Mouse (Mus musculus): ENCODE data around the gene Slc35f1. TPM values are rescaled to one million over a fixed set of nuclear protein-coding genes. Genes with fewer than 3 reads are reported as not detected.
"Not testable (repeated sequence)": the region's sequence is repeated elsewhere in the genome, so short reads cannot be mapped to it uniquely, and the experiment has no call there.

Slc35f1 gene
- total RNA-seq, 2 experiments from 2014 or later = 46.3 to 46.6 TPM

- H3K27ac ChIP-seq = no peak overlapping the region
- no peak overlapping the region for H3K4me3 ChIP-seq
- DNase-seq (ENCODE audit: extremely low spot score in 1 of 2, low spot score in 2 of 2) = no peak
- intact Hi-C loops (cut with DNase I) = no loop called here
- TF ChIP-seq CTCF (IDR thresholded peaks at IDR 0.05) = no peak
Measured at GRCm38 (mm10) chr10:52877263-52878021, 187.1 kb downstream of the Slc35f1 start.

- intact Hi-C loops (cut with DNase I) = no loop called here
- TF ChIP-seq CTCF (IDR thresholded peaks at IDR 0.05) = no peak
- H3K4me3 ChIP-seq = no peak overlapping the region
- H3K27ac ChIP-seq = no peak overlapping the region
- DNase-seq (ENCODE audit: extremely low spot score in 1 of 2, low spot score in 2 of 2) = no peak
Measured at GRCm38 (mm10) chr10:52878093-52878801, 187.9 kb downstream of the Slc35f1 start.

- intact Hi-C loops (cut with DNase I) = not testable (repeated sequence)
Measured at GRCm38 (mm10) chr10:52896724-52897123, 206.4 kb downstream of the Slc35f1 start.

GRCm38 (mm10) chr10:52904914-52905313, 214.6 kb downstream of the Slc35f1 start:
- intact Hi-C loops (cut with DNase I) = no loop called here
- Histone ChIP-seq H3K4me3 (no peak overlapping the region), H3K27ac (no peak overlapping the region)
- DNase-seq (ENCODE audit: extremely low spot score in 1 of 2, low spot score in 2 of 2) = no peak
- no peak for TF ChIP-seq CTCF (IDR thresholded peaks at IDR 0.05)

More at GRCm38 (mm10) chr10:52896724-52897123, 206.4 kb downstream of the Slc35f1 start:
- not testable (repeated sequence) for H3K27ac ChIP-seq; DNase-seq (ENCODE audit: extremely low spot score in 1 of 2, low spot score in 2 of 2); H3K4me3 ChIP-seq

- intact Hi-C loops (cut with DNase I) = no loop called here
- no peak for TF ChIP-seq CTCF (IDR thresholded peaks at IDR 0.05)
- Histone ChIP-seq H3K27ac (no peak overlapping the region), H3K4me3 (no peak overlapping the region)
- DNase-seq (ENCODE audit: extremely low spot score in 1 of 2, low spot score in 2 of 2) = no peak
Measured at GRCm38 (mm10) chr10:52911762-52912161, 221.4 kb downstream of the Slc35f1 start.

- Histone ChIP-seq H3K4me3 (no peak overlapping the region), H3K27ac (no peak overlapping the region)
- DNase-seq (ENCODE audit: extremely low spot score in 1 of 2, low spot score in 2 of 2) = no peak
- intact Hi-C loops (cut with DNase I) = no loop called here
- TF ChIP-seq CTCF (IDR thresholded peaks at IDR 0.05) = no peak
Measured at GRCm38 (mm10) chr10:52918715-52919114, 228.4 kb downstream of the Slc35f1 start.

GRCm38 (mm10) chr10:52923143-52923542, 232.8 kb downstream of the Slc35f1 start:
- no peak overlapping the region; the same call in 1 of the 2 replicates for H3K27ac ChIP-seq
- intact Hi-C loops (cut with DNase I) = no loop called here
- no peak for TF ChIP-seq CTCF (IDR thresholded peaks at IDR 0.05)
- no peak for DNase-seq (ENCODE audit: extremely low spot score in 1 of 2, low spot score in 2 of 2)
- H3K4me3 ChIP-seq = no peak overlapping the region; the same call in 1 of the 2 replicates

GRCm38 (mm10) chr10:52926330-52926729, 236.0 kb downstream of the Slc35f1 start:
- Histone ChIP-seq H3K4me3 (no peak overlapping the region), H3K27ac (peak overlapping the region; percentile 58; the same call in 1 of the 2 replicates)
- no peak for DNase-seq (ENCODE audit: extremely low spot score in 1 of 2, low spot score in 2 of 2)
- intact Hi-C loops (cut with DNase I) = loop anchor here (1.0 kb wide), 1 partner anchor 57 kb away; no protein-coding TSS in a partner anchor
- no peak for TF ChIP-seq CTCF (IDR thresholded peaks at IDR 0.05)

- Histone ChIP-seq H3K27ac (no peak overlapping the region), H3K4me3 (no peak overlapping the region)
- TF ChIP-seq CTCF (IDR thresholded peaks at IDR 0.05) = no peak
- intact Hi-C loops (cut with DNase I) = no loop called here
- DNase-seq (ENCODE audit: extremely low spot score in 1 of 2, low spot score in 2 of 2) = no peak
Measured at GRCm38 (mm10) chr10:52932159-52932558, 241.8 kb downstream of the Slc35f1 start.

GRCm38 (mm10) chr10:52934615-52935014, 244.3 kb downstream of the Slc35f1 start:
- intact Hi-C loops (cut with DNase I) = no loop called here
- no peak for TF ChIP-seq CTCF (IDR thresholded peaks at IDR 0.05)
- DNase-seq (ENCODE audit: extremely low spot score in 1 of 2, low spot score in 2 of 2) = no peak
- H3K4me3 ChIP-seq = no peak overlapping the region
- H3K27ac ChIP-seq = no peak overlapping the region

- DNase-seq (ENCODE audit: extremely low spot score in 1 of 2, low spot score in 2 of 2) = no peak
- no peak overlapping the region for H3K4me3 ChIP-seq
- no peak for TF ChIP-seq CTCF (IDR thresholded peaks at IDR 0.05)
- peak overlapping the region; percentile 3; the same call in 1 of the 2 replicates for H3K27ac ChIP-seq
- intact Hi-C loops (cut with DNase I) = no loop called here
Measured at GRCm38 (mm10) chr10:52940111-52940830, 249.9 kb downstream of the Slc35f1 start.

GRCm38 (mm10) chr10:52940831-52941216, 250.5 kb downstream of the Slc35f1 start:
- intact Hi-C loops (cut with DNase I) = no loop called here

More at GRCm38 (mm10) chr10:52940831-52941216, 250.5 kb downstream of the Slc35f1 start:
- Histone ChIP-seq H3K27ac (peak overlapping the region; percentile 3; the same call in 1 of the 2 replicates), H3K4me3 (0 out of 2 replicates have a peak overlapping the region, but pooled peaks have one; percentile 0)
- DNase-seq (ENCODE audit: extremely low spot score in 1 of 2, low spot score in 2 of 2) = no peak
- TF ChIP-seq CTCF (IDR thresholded peaks at IDR 0.05) = no peak
